Mouse (Mus musculus) lung, postnatal 0 days (tissue): ENCODE results near the gene Gng5. TPM values are rescaled to one million over a fixed set of nuclear protein-coding genes. Genes with fewer than 3 reads are reported as not detected.
A peak's percentile ranks its signal among the peaks of the same experiment; 100 is the strongest.

ENCODE experiments used
- ATAC-seq: fragments of 200-750 bp; cut with Nextera tagmentation; 2 replicates; pipeline ENCODE4 v1.8.0; 2017; ENCODE audit warnings: moderate library complexity
- DNase-seq: peaks from one replicate; pipeline ENCODE4 v3.0.0-alpha.2; 2016; ENCODE audit warnings: low spot score
- H3K27ac ChIP-seq: fragments of 300-500 bp; sonication (generic); 2 replicates; pipeline ENCODE4 v1.5.1; 2014; ENCODE audit warnings: antibody characterized with exemption, mild to moderate bottlenecking, low read length, mixed read lengths
- H3K27me3 ChIP-seq: fragments of 300-500 bp; sonication (generic); replicated peaks from 2 replicates; pipeline ENCODE4 v1.6.1; 2014; ENCODE audit warnings: low read length, mixed read lengths; ENCODE audit not compliant: insufficient read depth
- H3K36me3 ChIP-seq: fragments of 300-500 bp; sonication (generic); 2 replicates; pipeline ENCODE4 v1.6.1; 2014; ENCODE audit warnings: low read length, mixed read lengths; ENCODE audit not compliant: insufficient read depth
- H3K4me1 ChIP-seq: fragments of 300-500 bp; sonication (generic); 2 replicates; pipeline ENCODE4 v1.6.1; 2014; ENCODE audit warnings: antibody characterized with exemption, low read depth, low read length, mixed read lengths; ENCODE audit not compliant: insufficient read depth
- H3K4me2 ChIP-seq: fragments of 300-500 bp; sonication (generic); replicated peaks from 2 replicates; pipeline ENCODE4 v1.6.1; 2014; ENCODE audit warnings: low read depth, mild to moderate bottlenecking, low read length, moderate library complexity, mixed read lengths
- H3K4me3 ChIP-seq: fragments of 300-500 bp; sonication (generic); 2 replicates; pipeline ENCODE4 v1.5.1; 2014; ENCODE audit warnings: low read depth, low read length
- H3K9ac ChIP-seq: fragments of 300-500 bp; sonication (generic); replicated peaks from 2 replicates; pipeline ENCODE4 v1.6.1; 2014; ENCODE audit warnings: low read depth, mild to moderate bottlenecking
- H3K9me3 ChIP-seq: fragments of 300-500 bp; sonication (generic); 2 replicates; pipeline ENCODE4 v1.6.1; 2016; ENCODE audit warnings: low read length, mixed read lengths
- CTCF ChIP-seq: IDR thresholded peaks from 2 replicates; pipeline ENCODE4 v1.5.1; 2016; ENCODE audit warnings: antibody characterized with exemption, mild to moderate bottlenecking
- EP300 ChIP-seq: IDR thresholded peaks from 2 replicates; pipeline ENCODE4 v1.6.1; 2016; ENCODE audit warnings: antibody characterized with exemption, mild to moderate bottlenecking, control low read depth
- WGBS: fragments of 180-500 bp; shearing (Covaris S2); extraction: QIAGEN DNeasy Blood & Tissue Kit; methylation state at CpG from one replicate; pipeline ENCODE4 v1.1.7; 2014; 5-methylcytosine and 5-hydroxymethylcytosine counted together
- polyA plus RNA-seq: library from polyadenylated mRNA; unstranded; fragments of >200 nt; fragmentation: Nextera tagmentation; extraction: Ambion mirVana; gene quantifications from 2 replicates; pipeline ENCODE4 v1.2.1, GENCODE M21; 2015

Gene Gng5
- polyA plus RNA-seq = 1,414 and 1,430 TPM in 2 replicates

GRCm38 (mm10) chr3:146499431-146500002 is at the start of gene Gng5, which contains the start of gene Spata1:
Gene Gng5 (plus strand): TSS chr3:146499807.
Gene Spata1 (minus strand): TSS chr3:146499753.
- Histone ChIP-seq H3K4me1 (peaks cover 3% of the 10 kb centered on the region; the same call in 1 of the 2 replicates), H3K27ac (peak within 1 kb of the TSS; percentile 99), H3K36me3 (no peaks in the 10 kb centered on the region), H3K27me3 (no peaks in the 10 kb centered on the region), H3K9ac (peak within 1 kb of the TSS; percentile 94), H3K4me2 (peak within 1 kb of the TSS; percentile 64), H3K4me3 (peak within 1 kb of the TSS; percentile 96), H3K9me3 (no peaks in the 10 kb centered on the region)
- ATAC-seq = peak; percentile 95
- DNase-seq = peak; percentile 97
- TF ChIP-seq CTCF (0 out of 2 replicates have a peak, but pooled peaks have one; percentile 3), EP300 (no peak)
- 1% methylated on average over 20 of the region's 88 CpGs for WGBS

- peak; percentile 98 for ATAC-seq
Observed at GRCm38 (mm10) chr3:146450371-146450841, 49.2 kb upstream of the Gng5 start.

GRCm38 (mm10) chr3:146451375-146451774 is 48.2 kb upstream of the Gng5 start:
- H3K4me1 ChIP-seq = peaks cover 5% of the 10 kb centered on the region; the same call in 1 of the 2 replicates
- ATAC-seq = no peak
- peak overlapping the region; percentile 73; the same call in 1 of the 2 replicates for H3K4me2 ChIP-seq
- H3K9me3 ChIP-seq = no peaks in the 10 kb centered on the region
- no peaks in the 10 kb centered on the region for H3K36me3 ChIP-seq
- no peak for TF ChIP-seq EP300
- no peak for TF ChIP-seq CTCF
- peak overlapping the region; percentile 68; the same call in 1 of the 2 replicates for H3K4me3 ChIP-seq
- peak; percentile 29 for DNase-seq
- H3K27ac ChIP-seq = no peak overlapping the region
- 87% methylated on average over 5 of the region's 5 CpGs for WGBS
- no peaks in the 10 kb centered on the region for H3K27me3 ChIP-seq
- H3K9ac ChIP-seq = no peak overlapping the region

More at GRCm38 (mm10) chr3:146450371-146450841, 49.2 kb upstream of the Gng5 start:
- TF ChIP-seq CTCF (peak; percentile 65), EP300 (no peak)
- Histone ChIP-seq H3K36me3 (no peaks in the 10 kb centered on the region), H3K4me2 (peak overlapping the region; percentile 73), H3K4me3 (peak overlapping the region; percentile 68), H3K4me1 (peaks cover 5% of the 10 kb centered on the region; the same call in 1 of the 2 replicates), H3K27ac (peak overlapping the region; percentile 93), H3K9me3 (no peaks in the 10 kb centered on the region), H3K27me3 (no peaks in the 10 kb centered on the region), H3K9ac (peak overlapping the region; percentile 74)
- peak; percentile 97 for DNase-seq
- WGBS = under 1% methylated on average over 29 of the region's 29 CpGs

GRCm38 (mm10) chr3:146462939-146463338 is 36.7 kb upstream of the Gng5 start:
- DNase-seq (no peak), ATAC-seq (no peak)
- Histone ChIP-seq H3K4me3 (no peak overlapping the region), H3K9ac (no peak overlapping the region), H3K36me3 (no peaks in the 10 kb centered on the region), H3K27ac (no peak overlapping the region), H3K4me1 (no peaks in the 10 kb centered on the region), H3K9me3 (no peaks in the 10 kb centered on the region), H3K4me2 (no peak overlapping the region), H3K27me3 (no peaks in the 10 kb centered on the region)
- 48% methylated on average over 2 of the region's 2 CpGs for WGBS
- TF ChIP-seq CTCF = peak; percentile 29
- no peak for TF ChIP-seq EP300

GRCm38 (mm10) chr3:146469226-146469625 is 30.4 kb upstream of the Gng5 start:
- 56% methylated on average over 2 of the region's 2 CpGs for WGBS
- no peak for ATAC-seq
- TF ChIP-seq EP300 (no peak), CTCF (no peak)
- no peaks in the 10 kb centered on the region for H3K36me3 ChIP-seq
- H3K4me3 ChIP-seq = no peak overlapping the region
- no peak overlapping the region for H3K9ac ChIP-seq
- H3K4me2 ChIP-seq = no peak overlapping the region
- no peaks in the 10 kb centered on the region for H3K9me3 ChIP-seq
- no peaks in the 10 kb centered on the region for H3K4me1 ChIP-seq
- no peaks in the 10 kb centered on the region for H3K27me3 ChIP-seq
- no peak for DNase-seq
- no peak overlapping the region for H3K27ac ChIP-seq

- Histone ChIP-seq H3K9me3 (no peaks in the 10 kb centered on the region), H3K27ac (no peak overlapping the region), H3K9ac (no peak overlapping the region), H3K27me3 (no peaks in the 10 kb centered on the region), H3K4me2 (no peak overlapping the region), H3K4me1 (no peaks in the 10 kb centered on the region), H3K4me3 (no peak overlapping the region), H3K36me3 (no peaks in the 10 kb centered on the region)
- TF ChIP-seq CTCF (no peak), EP300 (no peak)
- ATAC-seq (no peak), DNase-seq (no peak)
- 64% methylated on average over 4 of the region's 4 CpGs for WGBS
Observed at GRCm38 (mm10) chr3:146472657-146473056, 26.9 kb upstream of the Gng5 start.
